Mouse (Mus musculus): Measurements from ENCODE around the gene Pm20d1. TPM values are rescaled to one million over a fixed set of nuclear protein-coding genes. Genes with fewer than 3 reads are reported as not detected.
A peak's percentile ranks its signal among the peaks of the same experiment; 100 is the strongest.

The Pm20d1 gene
- polyA plus RNA-seq (2015; fragmentation: Nextera tagmentation; extraction: Ambion mirVana) = 10.5 and 10.7 TPM in 2 replicates

DNA sequence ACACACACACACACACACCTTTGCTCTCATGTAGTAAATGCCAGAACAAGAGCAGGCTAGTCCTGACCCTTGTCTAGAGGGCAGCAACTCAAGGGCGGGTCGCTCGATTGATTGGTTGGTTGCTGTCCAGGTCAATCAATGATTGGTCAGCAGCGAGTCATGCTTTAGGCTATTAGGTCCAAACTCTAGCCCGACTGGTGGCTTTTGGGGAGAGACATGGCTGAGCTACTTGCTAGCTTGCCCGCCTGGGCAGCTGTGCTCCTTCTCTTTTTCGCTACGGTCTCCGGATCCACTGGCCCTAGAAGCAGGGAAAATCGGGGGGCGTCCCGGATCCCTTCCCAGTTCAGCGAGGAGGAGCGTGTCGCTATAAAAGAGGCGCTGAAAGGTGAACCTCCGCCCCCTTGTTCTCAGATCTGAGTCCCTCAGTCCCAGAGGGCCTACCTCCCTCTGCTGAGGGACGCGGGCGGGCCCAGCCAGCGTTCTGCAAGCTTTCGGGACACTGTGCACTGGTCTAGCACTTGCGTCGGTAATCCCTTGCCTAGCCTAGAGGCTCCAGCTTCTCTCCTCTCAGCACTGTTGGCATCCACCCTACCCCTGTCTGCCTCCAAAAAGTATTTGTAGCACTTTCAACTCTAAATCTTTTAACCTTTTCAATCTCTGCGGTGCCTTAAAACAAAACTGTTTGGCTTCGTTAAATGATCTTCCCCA, at the start of gene Pm20d1:
TSS of gene Pm20d1 (plus strand) at position 180 of the 708 bp plus-strand sequence.
- peak within 1 kb of the TSS; percentile 37 for H3K4me3 ChIP-seq (ENCODE audit: low read depth, low read length)
- H3K9ac ChIP-seq (replicated peaks) = peak within 1 kb of the TSS; percentile 51
- H3K4me1 ChIP-seq (ENCODE audit: insufficient read depth) = peaks cover 3% of the 10 kb centered on the region; the same call in 1 of the 2 replicates
- 7% methylated on average over 26 of the region's 26 CpGs for WGBS (ENCODE audit: insufficient replicate concordance)
- ATAC-seq (peak; percentile 99), DNase-seq (peak; percentile 72)
- no peaks in the 10 kb centered on the region for H3K36me3 ChIP-seq (replicated peaks; ENCODE audit: insufficient read depth, low read length)
- peak within 1 kb of the TSS; percentile 44 for H3K4me2 ChIP-seq (ENCODE audit: low read depth, low read length)
- peak within 1 kb of the TSS; percentile 89 for H3K27ac ChIP-seq (ENCODE audit: low read depth)
- no peak for TF ChIP-seq EP300 (IDR thresholded peaks at IDR 0.05; ENCODE audit: low read depth)
- no peak for TF ChIP-seq CTCF (IDR thresholded peaks at IDR 0.05; ENCODE audit: low read depth)
- H3K27me3 ChIP-seq (ENCODE audit: insufficient read depth, low read length) = 0 out of 2 replicates have a peak, but pooled peaks cover 7% of the 10 kb centered on the region
- H3K9me3 ChIP-seq (ENCODE audit: low read length) = no peaks in the 10 kb centered on the region

DNA sequence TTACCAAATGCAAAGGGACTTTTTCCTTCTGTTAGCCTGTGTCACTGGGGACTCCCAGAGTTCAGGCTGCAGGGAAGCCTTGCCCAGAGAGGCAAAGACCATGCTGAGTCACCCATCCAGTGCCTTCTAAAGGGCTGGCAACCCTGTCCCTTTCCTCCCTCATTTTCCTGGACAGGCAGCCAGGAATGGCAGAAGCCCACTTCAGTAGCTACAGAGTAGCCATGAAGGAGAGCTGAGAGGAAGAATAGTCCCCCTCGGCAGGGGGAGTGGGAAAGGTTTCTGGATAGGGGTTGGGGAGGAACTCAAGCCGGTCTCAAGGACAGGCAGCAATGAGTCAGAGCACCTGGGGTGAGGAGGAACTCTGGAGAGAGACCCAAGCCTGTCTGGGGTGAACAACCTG, 49.4 kb upstream of the Pm20d1 start:
- TF ChIP-seq EP300 (IDR thresholded peaks at IDR 0.05; ENCODE audit: low read depth) = no peak
- no peak for TF ChIP-seq CTCF (IDR thresholded peaks at IDR 0.05; ENCODE audit: low read depth)
- H3K4me3 ChIP-seq (ENCODE audit: low read depth, low read length) = no peak overlapping the region
- no peaks in the 10 kb centered on the region for H3K36me3 ChIP-seq (replicated peaks; ENCODE audit: insufficient read depth, low read length)
- H3K27ac ChIP-seq (ENCODE audit: low read depth) = no peak overlapping the region
- DNase-seq (no peak), ATAC-seq (no peak)
- no peaks in the 10 kb centered on the region; the same call in 1 of the 2 replicates for H3K4me1 ChIP-seq (ENCODE audit: insufficient read depth)
- no peaks in the 10 kb centered on the region for H3K9me3 ChIP-seq (ENCODE audit: low read length)
- 60% methylated on average over 2 of the region's 2 CpGs for WGBS (ENCODE audit: insufficient replicate concordance)
- no peak overlapping the region for H3K4me2 ChIP-seq (ENCODE audit: low read depth, low read length)
- no peak overlapping the region for H3K9ac ChIP-seq (replicated peaks)
- H3K27me3 ChIP-seq (ENCODE audit: insufficient read depth, low read length) = no peaks in the 10 kb centered on the region

DNA sequence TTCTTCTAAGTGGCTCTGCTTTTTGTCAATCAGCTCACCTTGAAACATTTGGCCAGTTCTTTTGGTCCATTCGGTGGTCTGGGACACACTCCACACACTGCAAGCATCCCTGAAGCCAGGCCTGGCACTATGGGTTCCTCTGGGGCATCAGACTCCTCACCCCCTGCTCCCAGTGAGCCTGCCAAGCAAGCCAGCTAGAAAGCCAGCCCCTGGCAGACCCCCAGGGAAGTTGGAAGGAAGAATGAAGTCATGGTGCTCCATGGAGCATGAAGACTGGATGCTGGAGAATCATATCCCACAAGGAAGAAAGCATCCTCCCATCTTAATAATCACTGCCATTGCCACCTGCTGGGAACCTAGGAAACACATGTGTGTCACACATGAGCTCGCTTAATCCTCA, 48.5 kb upstream of the Pm20d1 start:
- no peak overlapping the region for H3K4me3 ChIP-seq (ENCODE audit: low read depth, low read length)
- DNase-seq (no peak), ATAC-seq (no peak)
- TF ChIP-seq EP300 (IDR thresholded peaks at IDR 0.05; ENCODE audit: low read depth) (no peak), CTCF (IDR thresholded peaks at IDR 0.05; ENCODE audit: low read depth) (no peak)
- no peaks in the 10 kb centered on the region for H3K9me3 ChIP-seq (ENCODE audit: low read length)
- no peaks in the 10 kb centered on the region for H3K27me3 ChIP-seq (ENCODE audit: insufficient read depth, low read length)
- WGBS (ENCODE audit: insufficient replicate concordance) = 66% methylated on average over 2 of the region's 2 CpGs
- H3K9ac ChIP-seq (replicated peaks) = no peak overlapping the region
- H3K4me1 ChIP-seq (ENCODE audit: insufficient read depth) = no peaks in the 10 kb centered on the region; the same call in 1 of the 2 replicates
- no peak overlapping the region for H3K27ac ChIP-seq (ENCODE audit: low read depth)
- no peak overlapping the region for H3K4me2 ChIP-seq (ENCODE audit: low read depth, low read length)
- no peaks in the 10 kb centered on the region for H3K36me3 ChIP-seq (replicated peaks; ENCODE audit: insufficient read depth, low read length)

DNA sequence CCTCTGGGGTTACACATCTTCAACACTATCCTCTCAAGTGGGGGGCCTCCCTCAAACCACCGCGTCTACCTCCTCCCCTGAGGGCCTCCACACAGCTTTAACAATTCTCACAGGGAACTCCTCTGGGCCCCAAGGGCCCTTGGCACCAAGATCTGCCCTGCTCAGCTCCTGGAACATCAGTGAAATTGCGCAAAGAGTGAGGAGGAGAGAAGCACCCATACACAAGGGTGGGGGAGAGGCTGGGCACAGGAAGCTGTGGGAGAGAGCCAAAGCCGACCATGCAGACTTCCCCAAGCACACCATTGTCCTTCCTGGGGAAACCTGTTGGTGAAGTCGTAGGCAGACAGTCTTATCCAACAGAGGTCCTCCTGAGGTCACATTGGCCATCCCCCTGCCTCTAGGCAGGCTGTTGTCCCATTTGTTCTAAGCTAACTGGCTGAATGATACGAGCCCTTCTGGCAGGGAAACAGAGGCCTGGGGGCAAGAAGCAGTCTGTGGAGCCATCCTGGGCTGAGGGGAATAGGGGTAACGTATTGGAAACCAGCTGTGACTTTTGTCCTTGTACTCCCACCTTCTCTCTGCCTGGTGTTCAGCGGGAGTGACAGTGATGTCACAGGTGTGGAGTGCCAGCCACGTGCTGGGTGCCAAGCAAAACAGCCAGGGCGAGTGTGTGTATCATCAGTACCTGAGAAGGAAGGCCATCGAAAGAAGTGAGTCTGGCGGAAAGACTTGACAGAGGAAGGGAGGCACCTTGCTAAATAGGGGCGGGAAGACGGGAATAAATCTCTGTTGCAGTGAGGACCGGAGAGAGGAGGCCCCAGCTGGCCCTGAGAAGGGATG, 47.3 kb upstream of the Pm20d1 start:
- Histone ChIP-seq H3K4me2 (ENCODE audit: low read depth, low read length) (no peak overlapping the region), H3K4me3 (ENCODE audit: low read depth, low read length) (no peak overlapping the region), H3K9me3 (ENCODE audit: low read length) (no peaks in the 10 kb centered on the region), H3K9ac (replicated peaks) (no peak overlapping the region), H3K36me3 (replicated peaks; ENCODE audit: insufficient read depth, low read length) (no peaks in the 10 kb centered on the region), H3K4me1 (ENCODE audit: insufficient read depth) (peaks cover 9% of the 10 kb centered on the region; the same call in 1 of the 2 replicates), H3K27me3 (ENCODE audit: insufficient read depth, low read length) (no peaks in the 10 kb centered on the region), H3K27ac (ENCODE audit: low read depth) (no peak overlapping the region)
- no peak for TF ChIP-seq EP300 (IDR thresholded peaks at IDR 0.05; ENCODE audit: low read depth)
- TF ChIP-seq CTCF (IDR thresholded peaks at IDR 0.05; ENCODE audit: low read depth) = no peak
- DNase-seq (no peak), ATAC-seq (no peak)
- WGBS (ENCODE audit: insufficient replicate concordance) = 58% methylated on average over 15 of the region's 15 CpGs

DNA sequence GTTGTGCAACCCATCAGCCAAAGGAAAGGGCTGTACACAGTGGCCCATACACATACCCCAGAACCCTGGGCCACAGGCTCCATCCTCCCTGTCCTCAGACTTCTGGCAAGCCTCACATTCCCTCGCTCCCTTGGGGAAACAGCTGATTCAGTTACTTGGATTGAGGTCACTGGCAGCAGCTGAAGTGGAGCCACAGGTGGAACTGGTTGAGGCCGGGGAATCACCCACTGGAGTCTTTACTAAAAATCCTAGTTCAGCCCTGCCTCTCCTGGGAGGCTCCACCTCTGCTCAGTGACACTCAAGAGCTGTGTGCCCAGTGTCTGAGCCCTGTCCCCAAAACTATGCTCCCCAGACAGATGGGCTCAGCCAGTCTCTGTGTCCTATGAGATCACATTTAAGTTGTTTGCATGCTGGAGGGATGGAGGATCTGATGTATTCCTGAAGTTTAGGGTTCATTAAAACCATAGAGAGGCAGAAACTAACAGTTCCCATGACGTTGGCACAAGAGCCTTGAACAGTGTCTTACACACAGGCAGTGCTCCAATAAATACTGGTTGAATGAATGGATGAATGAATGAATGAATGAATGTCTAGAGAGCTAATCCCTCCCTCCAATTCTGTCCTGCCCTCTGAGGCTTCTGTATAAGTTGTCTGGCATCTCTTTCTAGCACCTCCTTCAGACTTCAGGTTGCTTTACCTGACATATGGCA, 45.8 kb upstream of the Pm20d1 start:
- no peak for ATAC-seq
- H3K4me3 ChIP-seq (ENCODE audit: low read depth, low read length) = no peak overlapping the region
- DNase-seq = no peak

More for the DNA sequence above, 45.8 kb upstream of the Pm20d1 start:
- no peak overlapping the region for H3K4me2 ChIP-seq (ENCODE audit: low read depth, low read length)
- H3K9me3 ChIP-seq (ENCODE audit: low read length) = no peaks in the 10 kb centered on the region
- H3K4me1 ChIP-seq (ENCODE audit: insufficient read depth) = peaks cover 9% of the 10 kb centered on the region; the same call in 1 of the 2 replicates
- H3K36me3 ChIP-seq (replicated peaks; ENCODE audit: insufficient read depth, low read length) = no peaks in the 10 kb centered on the region
- no peaks in the 10 kb centered on the region for H3K27me3 ChIP-seq (ENCODE audit: insufficient read depth, low read length)
- H3K9ac ChIP-seq (replicated peaks) = no peak overlapping the region
- no peak overlapping the region for H3K27ac ChIP-seq (ENCODE audit: low read depth)
- 81% methylated on average over 3 of the region's 3 CpGs for WGBS (ENCODE audit: insufficient replicate concordance)
- TF ChIP-seq CTCF (IDR thresholded peaks at IDR 0.05; ENCODE audit: low read depth) = no peak
- TF ChIP-seq EP300 (IDR thresholded peaks at IDR 0.05; ENCODE audit: low read depth) = no peak

Measured in liver, postnatal 0 days (tissue).